Mouse (Mus musculus) hindbrain, embryonic 11.5 days (tissue): ENCODE measurements around the gene Ctnnd2. TPM values are rescaled to one million over a fixed set of nuclear protein-coding genes. Genes with fewer than 3 reads are reported as not detected.

Experiments used
- ATAC-seq: fragments of 200-750 bp; cut with Nextera tagmentation; 2 replicates; pipeline ENCODE4 v1.8.0; 2017; ENCODE audit warnings: mild to moderate bottlenecking, moderate TSS enrichment, moderate library complexity; ENCODE audit not compliant: low FRiP score
- DNase-seq: peaks from one replicate; pipeline ENCODE4 v3.0.0-alpha.2; 2015; ENCODE audit warnings: low spot score
- H3K27ac ChIP-seq: fragments of 300-500 bp; sonication (generic); 2 replicates; pipeline ENCODE4 v1.5.1; 2014; ENCODE audit warnings: mild to moderate bottlenecking, low read depth, low read length
- H3K27me3 ChIP-seq: fragments of 300-500 bp; sonication (generic); 2 replicates; pipeline ENCODE4 v1.6.1; 2014; ENCODE audit warnings: mild to moderate bottlenecking, low read length, moderate library complexity, mixed read lengths; ENCODE audit not compliant: control insufficient read depth, insufficient read depth
- H3K36me3 ChIP-seq: fragments of 300-500 bp; sonication (generic); 2 replicates; pipeline ENCODE4 v1.6.1; 2014; ENCODE audit warnings: mild to moderate bottlenecking, low read length, moderate library complexity, mixed read lengths; ENCODE audit not compliant: control insufficient read depth, insufficient read depth
- H3K4me1 ChIP-seq: fragments of 300-500 bp; sonication (generic); replicated peaks from 2 replicates; pipeline ENCODE4 v1.6.1; 2014; ENCODE audit warnings: low read length, mixed read lengths; ENCODE audit not compliant: control insufficient read depth, insufficient read depth
- H3K4me2 ChIP-seq: fragments of 300-500 bp; sonication (generic); replicated peaks from 2 replicates; pipeline ENCODE4 v1.6.1; 2014; ENCODE audit warnings: mild to moderate bottlenecking, low read depth, low read length
- H3K4me3 ChIP-seq: fragments of 300-500 bp; sonication (generic); 2 replicates; pipeline ENCODE4 v1.5.1; 2014; ENCODE audit warnings: low read depth, low read length
- H3K9ac ChIP-seq: fragments of 300-500 bp; sonication (generic); 2 replicates; pipeline ENCODE4 v1.6.1; 2014; ENCODE audit warnings: low read depth, low read length
- H3K9me3 ChIP-seq: fragments of 300-500 bp; sonication (generic); 2 replicates; pipeline ENCODE4 v1.6.1; 2016; ENCODE audit warnings: low read length; ENCODE audit not compliant: control insufficient read depth
- WGBS: fragments of 180-500 bp; shearing (Covaris S2); extraction: QIAGEN DNeasy Blood & Tissue Kit; methylation state at CpG from one replicate; pipeline ENCODE4 v1.1.7; 2014; 5-methylcytosine and 5-hydroxymethylcytosine counted together
- polyA plus RNA-seq: library from polyadenylated mRNA; unstranded; fragments of >200 nt; fragmentation: Nextera tagmentation; extraction: Ambion mirVana; gene quantifications from 2 replicates; pipeline ENCODE4 v1.2.1, GENCODE M21; 2014

Gene Ctnnd2
- polyA plus RNA-seq, 1 experiment from 2014 or later: 32.2 TPM

DNA sequence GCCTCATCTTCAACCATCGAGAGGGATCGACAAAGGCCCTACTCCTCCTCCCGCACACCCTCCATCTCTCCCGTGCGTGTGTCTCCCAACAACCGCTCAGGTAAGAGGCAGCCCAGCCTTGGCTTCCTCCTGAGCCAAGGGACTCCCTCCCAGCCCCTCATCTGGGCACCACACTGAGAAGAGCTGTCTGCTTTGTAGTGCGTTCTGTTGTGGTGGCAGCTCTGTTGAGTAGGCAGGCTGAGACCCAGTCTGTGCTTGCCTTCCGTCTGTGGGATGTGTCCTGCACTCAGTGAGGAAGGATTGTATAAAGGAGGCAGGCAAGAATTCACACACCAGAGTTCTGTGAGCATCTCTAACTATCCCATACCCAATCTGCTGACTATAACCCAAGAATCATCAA is 832.6 kb downstream of the Ctnnd2 start:
- no peak overlapping the region for H3K4me2 ChIP-seq
- no peaks in the 10 kb centered on the region for H3K36me3 ChIP-seq
- DNase-seq: no peak
- WGBS: 78% methylated on average over 8 of the region's 8 CpGs
- H3K4me3 ChIP-seq: no peak overlapping the region
- ATAC-seq: no peak
- no peaks in the 10 kb centered on the region for H3K4me1 ChIP-seq
- H3K27me3 ChIP-seq: no peaks in the 10 kb centered on the region
- H3K9ac ChIP-seq: no peak overlapping the region
- no peak overlapping the region for H3K27ac ChIP-seq
- H3K9me3 ChIP-seq: no peaks in the 10 kb centered on the region

DNA sequence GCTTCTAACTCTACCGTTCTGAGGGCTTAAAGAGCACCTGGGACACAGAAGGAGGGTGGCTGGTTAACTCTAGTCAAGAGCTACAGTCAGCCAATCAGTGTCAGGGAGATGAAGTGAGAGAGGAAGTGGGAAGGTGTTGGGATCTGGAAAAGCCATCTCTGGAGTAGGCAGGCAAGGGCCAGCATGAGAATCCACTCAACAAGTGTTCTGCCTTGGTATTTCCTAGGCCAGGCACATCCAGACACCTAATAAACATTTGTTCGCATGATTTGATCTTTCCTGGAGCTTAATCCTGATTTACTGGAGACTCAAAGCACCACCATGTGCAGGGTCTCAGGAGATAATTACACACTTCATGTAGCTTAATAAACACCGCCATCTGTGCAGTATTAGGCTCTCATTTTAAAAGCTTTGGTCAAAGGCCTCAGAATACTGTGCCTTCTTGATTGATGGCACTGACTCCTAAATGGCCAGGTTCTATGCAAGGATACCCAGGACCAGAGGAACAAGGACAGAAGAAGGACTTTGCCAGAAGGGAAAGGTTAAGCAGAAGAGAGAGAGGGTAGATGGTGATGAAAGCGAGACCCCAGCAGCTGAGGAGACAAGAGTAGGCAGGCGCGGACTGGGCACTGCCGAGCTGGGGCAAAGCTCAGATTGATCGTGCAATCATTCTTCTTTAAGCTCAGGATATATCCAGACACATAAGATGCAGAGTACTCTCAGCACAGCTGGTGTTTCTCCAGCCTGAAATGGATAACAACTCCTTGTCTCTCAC is 833.8 kb downstream of the Ctnnd2 start:
- H3K36me3 ChIP-seq: no peaks in the 10 kb centered on the region
- WGBS: 89% methylated on average over 8 of the region's 8 CpGs
- no peak overlapping the region for H3K4me3 ChIP-seq
- H3K4me2 ChIP-seq: no peak overlapping the region
- no peak overlapping the region for H3K9ac ChIP-seq
- H3K27ac ChIP-seq: no peak overlapping the region
- H3K27me3 ChIP-seq: no peaks in the 10 kb centered on the region
- no peaks in the 10 kb centered on the region for H3K9me3 ChIP-seq
- ATAC-seq (peak; percentile 22), DNase-seq (no peak)
- no peaks in the 10 kb centered on the region for H3K4me1 ChIP-seq

DNA sequence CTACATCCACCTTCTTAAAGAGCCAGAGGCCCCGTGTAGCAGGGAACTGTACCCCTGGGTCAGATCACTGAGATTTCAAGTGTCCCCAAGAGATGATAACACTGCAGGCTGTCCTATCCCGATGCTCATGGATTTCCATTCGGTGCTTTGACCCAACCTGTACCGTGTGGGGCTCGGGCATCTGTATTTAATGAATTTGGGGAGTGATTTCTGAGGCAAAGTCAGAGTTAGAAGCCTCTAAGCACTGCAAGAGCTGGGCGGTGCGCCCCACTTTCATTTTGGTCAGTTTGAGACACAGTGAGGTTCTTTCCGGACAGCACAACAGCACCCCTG is 834.4 kb downstream of the Ctnnd2 start:
- WGBS: 92% methylated on average over 8 of the region's 8 CpGs
- Histone ChIP-seq H3K9me3 (no peaks in the 10 kb centered on the region), H3K9ac (no peak overlapping the region), H3K27me3 (no peaks in the 10 kb centered on the region), H3K27ac (no peak overlapping the region), H3K4me1 (no peaks in the 10 kb centered on the region), H3K36me3 (no peaks in the 10 kb centered on the region), H3K4me3 (no peak overlapping the region), H3K4me2 (no peak overlapping the region)
- no peak for ATAC-seq
- DNase-seq: no peak

GRCm38 (mm10) chr15:31008594-31008993 is 836.2 kb downstream of the Ctnnd2 start:
- H3K9ac ChIP-seq: no peak overlapping the region
- ATAC-seq (no peak), DNase-seq (no peak)
- H3K36me3 ChIP-seq: no peaks in the 10 kb centered on the region
- H3K9me3 ChIP-seq: no peaks in the 10 kb centered on the region
- no peak overlapping the region for H3K27ac ChIP-seq
- H3K4me2 ChIP-seq: no peak overlapping the region
- H3K4me3 ChIP-seq: no peak overlapping the region
- 76% methylated on average over 6 of the region's 6 CpGs for WGBS
- no peaks in the 10 kb centered on the region for H3K27me3 ChIP-seq
- no peaks in the 10 kb centered on the region for H3K4me1 ChIP-seq

DNA sequence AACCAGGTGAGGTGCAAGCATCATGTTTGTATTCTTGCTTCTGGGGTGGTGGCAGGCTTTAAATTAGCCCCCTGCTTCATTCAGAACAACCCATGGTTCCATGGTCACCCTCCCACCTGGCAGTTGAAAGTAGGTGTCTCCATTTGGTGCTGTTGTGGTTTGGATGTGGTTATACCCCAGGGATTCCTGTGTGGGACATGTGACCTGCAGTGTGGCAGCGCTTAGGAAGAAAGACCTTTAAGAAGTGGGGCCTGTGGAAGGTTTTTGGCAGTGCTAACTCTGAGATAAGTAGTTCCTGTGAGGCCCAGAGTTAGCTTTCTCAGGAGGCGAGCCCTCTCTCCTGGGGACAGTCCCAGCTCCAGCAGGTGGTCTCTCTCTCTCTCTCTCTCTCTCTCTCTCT is 848.4 kb downstream of the Ctnnd2 start:
- whole genome bisulfite sequencing: 71% methylated on average over 2 of the region's 2 CpGs
- no peaks in the 10 kb centered on the region for H3K27me3 ChIP-seq
- no peak for ATAC-seq
- H3K4me1 ChIP-seq: no peaks in the 10 kb centered on the region
- H3K9me3 ChIP-seq: no peaks in the 10 kb centered on the region
- H3K27ac ChIP-seq: no peak overlapping the region
- no peak overlapping the region for H3K4me2 ChIP-seq
- H3K36me3 ChIP-seq: no peaks in the 10 kb centered on the region
- no peak overlapping the region for H3K4me3 ChIP-seq
- H3K9ac ChIP-seq: no peak overlapping the region
- no peak for DNase-seq

GRCm38 (mm10) chr15:31022012-31022411 is 849.6 kb downstream of the Ctnnd2 start:
- Histone ChIP-seq H3K9me3 (no peaks in the 10 kb centered on the region), H3K27ac (no peak overlapping the region), H3K36me3 (no peaks in the 10 kb centered on the region), H3K4me2 (no peak overlapping the region), H3K9ac (no peak overlapping the region), H3K4me3 (no peak overlapping the region), H3K27me3 (no peaks in the 10 kb centered on the region), H3K4me1 (no peaks in the 10 kb centered on the region)
- DNase-seq: no peak
- no peak for ATAC-seq
- WGBS: 69% methylated on average over 1 of the region's 1 CpGs

GRCm38 (mm10) chr15:31022497-31022896 is 850.1 kb downstream of the Ctnnd2 start:
- Histone ChIP-seq H3K9me3 (no peaks in the 10 kb centered on the region), H3K4me2 (no peak overlapping the region), H3K4me1 (no peaks in the 10 kb centered on the region), H3K4me3 (no peak overlapping the region), H3K36me3 (no peaks in the 10 kb centered on the region), H3K27me3 (no peaks in the 10 kb centered on the region), H3K27ac (no peak overlapping the region), H3K9ac (no peak overlapping the region)
- no peak for ATAC-seq
- DNase-seq: no peak
- WGBS: 96% methylated on average over 3 of the region's 3 CpGs

- no peaks in the 10 kb centered on the region for H3K27me3 ChIP-seq
- WGBS: 83% methylated on average over 5 of the region's 5 CpGs
- no peak overlapping the region for H3K4me2 ChIP-seq
- no peaks in the 10 kb centered on the region for H3K36me3 ChIP-seq
- no peak overlapping the region for H3K9ac ChIP-seq
- no peak overlapping the region for H3K27ac ChIP-seq
- DNase-seq (no peak), ATAC-seq (no peak)
- no peak overlapping the region for H3K4me3 ChIP-seq
- no peaks in the 10 kb centered on the region for H3K9me3 ChIP-seq
- H3K4me1 ChIP-seq: no peaks in the 10 kb centered on the region
These were observed 851.4 kb downstream of the Ctnnd2 start for GRCm38 (mm10) chr15:31023766-31024165.

- no peaks in the 10 kb centered on the region for H3K4me1 ChIP-seq
- no peak overlapping the region for H3K4me3 ChIP-seq
- DNase-seq (no peak), ATAC-seq (no peak)
- H3K27me3 ChIP-seq: no peaks in the 10 kb centered on the region
- H3K9ac ChIP-seq: no peak overlapping the region
- H3K36me3 ChIP-seq: no peaks in the 10 kb centered on the region
- H3K27ac ChIP-seq: no peak overlapping the region
- H3K9me3 ChIP-seq: no peaks in the 10 kb centered on the region
- no peak overlapping the region for H3K4me2 ChIP-seq
- WGBS: 89% methylated on average over 26 of the region's 26 CpGs
These were observed 855.2 kb downstream of the Ctnnd2 start for GRCm38 (mm10) chr15:31027448-31028230.
